Mouse (Mus musculus) thymus, adult 2 months (tissue): ENCODE measurements around the gene Il34. TPM values are rescaled to one million over a fixed set of nuclear protein-coding genes. Genes with fewer than 3 reads are reported as not detected.

Source experiments
- DNase-seq: peaks from one replicate; pipeline ENCODE4 v3.0.0; 2021
- H3K27ac ChIP-seq: fragments of 200-500 bp; 2 replicates; pipeline ENCODE4 v1.5.1; 2012; ENCODE audit warnings: low read length, control low read depth; ENCODE audit not compliant: control insufficient read depth, insufficient read depth
- H3K27me3 ChIP-seq: fragments of 200-500 bp; 2 replicates; pipeline ENCODE4 v1.6.1; 2012; ENCODE audit warnings: mild to moderate bottlenecking, low read length, moderate library complexity, mixed read lengths; ENCODE audit not compliant: control insufficient read depth, insufficient read depth
- H3K36me3 ChIP-seq: fragments of 200-500 bp; 2 replicates; pipeline ENCODE4 v1.6.1; 2012; ENCODE audit warnings: mild to moderate bottlenecking, low read length, moderate library complexity; ENCODE audit not compliant: control insufficient read depth, insufficient read depth
- H3K4me1 ChIP-seq: fragments of 200-500 bp; replicated peaks from 2 replicates; pipeline ENCODE4 v1.6.1; 2012; ENCODE audit warnings: low read length; ENCODE audit not compliant: control insufficient read depth, insufficient read depth
- H3K4me3 ChIP-seq: fragments of 200-500 bp; 2 replicates; pipeline ENCODE4 v1.5.1; 2012; ENCODE audit warnings: mild to moderate bottlenecking, low read length, control low read depth, moderate library complexity; ENCODE audit not compliant: control insufficient read depth, insufficient read depth
- CTCF ChIP-seq: fragments of 200-500 bp; IDR thresholded peaks from 2 replicates; pipeline ENCODE4 v1.5.1; 2012; ENCODE audit warnings: mild to moderate bottlenecking, control low read depth, low read length, moderate library complexity, borderline replicate concordance; ENCODE audit not compliant: control insufficient read depth, poor library complexity, insufficient read depth; ENCODE audit errors: extremely low read depth
- POLR2A ChIP-seq: fragments of 200-500 bp; IDR thresholded peaks from 2 replicates; pipeline ENCODE4 v1.6.1; 2012; ENCODE audit warnings: mild to moderate bottlenecking, low read length, control low read depth, moderate library complexity; ENCODE audit not compliant: control insufficient read depth, poor library complexity, insufficient read depth; ENCODE audit errors: extremely low read depth
- WGBS: fragments of 180-500 bp; shearing (Covaris S2); methylation state at CpG from one replicate; pipeline ENCODE4 v1.1.7; 2018; 5-methylcytosine and 5-hydroxymethylcytosine counted together
- polyA plus RNA-seq: library from polyadenylated mRNA; depleted of rRNA; stranded (reverse); fragments of >200 nt; gene quantifications from 2 replicates; pipeline ENCODE4 v1.2.3, GENCODE M21; 2012

Gene Il34
- polyA plus RNA-seq, 1 experiment: 29.3 TPM

DNA sequence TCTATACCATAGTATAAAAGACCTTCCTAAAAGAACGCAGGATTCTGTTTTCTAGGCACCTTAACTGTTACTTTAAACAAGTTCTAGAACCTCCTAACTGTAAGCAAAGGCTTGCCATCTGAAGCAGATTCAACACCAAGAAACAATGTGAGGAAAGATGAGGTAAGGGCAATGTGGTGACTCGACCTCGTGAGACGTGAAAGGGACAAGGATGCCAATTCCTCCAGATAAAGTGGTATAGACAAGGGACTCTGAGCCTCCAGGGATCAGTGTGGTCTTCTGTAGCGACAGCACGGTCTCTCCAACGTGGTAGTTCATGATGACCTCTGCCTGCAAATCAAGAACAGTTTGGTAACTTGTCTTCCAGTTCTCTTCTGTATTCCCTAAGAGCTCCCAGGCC, 6.1 kb upstream of the Il34 start:
- Histone ChIP-seq H3K27ac (no peak overlapping the region), H3K4me1 (peaks cover 12% of the 10 kb centered on the region), H3K4me3 (no peak overlapping the region), H3K36me3 (peaks cover 79% of the 10 kb centered on the region), H3K27me3 (no peaks in the 10 kb centered on the region)
- TF ChIP-seq CTCF (no peak), POLR2A (no peak)
- 94% methylated on average over 7 of the region's 7 CpGs for WGBS
- DNase-seq: no peak

DNA sequence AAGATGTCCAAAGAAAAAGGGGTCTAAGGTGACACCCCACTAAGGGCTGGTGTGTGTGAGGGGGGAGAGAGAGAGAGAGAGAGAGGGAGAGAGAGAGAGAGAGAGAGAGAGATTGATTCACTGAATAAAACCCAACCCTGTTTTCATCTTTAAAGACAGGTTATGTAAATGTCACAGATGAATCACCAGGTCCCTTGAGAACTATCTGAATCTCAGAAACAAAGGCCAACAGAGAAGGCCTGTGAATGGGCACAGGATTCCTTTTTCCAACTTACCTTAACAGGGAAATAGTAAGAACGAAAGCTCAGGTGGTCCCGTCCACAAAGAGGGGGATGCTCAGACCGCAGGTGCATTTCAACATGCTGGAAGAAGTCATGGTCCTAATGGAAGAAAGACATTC, 5.4 kb upstream of the Il34 start:
- Histone ChIP-seq H3K4me3 (no peak overlapping the region), H3K27ac (no peak overlapping the region), H3K36me3 (peaks cover 73% of the 10 kb centered on the region), H3K4me1 (peaks cover 17% of the 10 kb centered on the region), H3K27me3 (no peaks in the 10 kb centered on the region)
- TF ChIP-seq CTCF (no peak), POLR2A (no peak)
- 97% methylated on average over 3 of the region's 3 CpGs for WGBS
- DNase-seq: no peak

DNA sequence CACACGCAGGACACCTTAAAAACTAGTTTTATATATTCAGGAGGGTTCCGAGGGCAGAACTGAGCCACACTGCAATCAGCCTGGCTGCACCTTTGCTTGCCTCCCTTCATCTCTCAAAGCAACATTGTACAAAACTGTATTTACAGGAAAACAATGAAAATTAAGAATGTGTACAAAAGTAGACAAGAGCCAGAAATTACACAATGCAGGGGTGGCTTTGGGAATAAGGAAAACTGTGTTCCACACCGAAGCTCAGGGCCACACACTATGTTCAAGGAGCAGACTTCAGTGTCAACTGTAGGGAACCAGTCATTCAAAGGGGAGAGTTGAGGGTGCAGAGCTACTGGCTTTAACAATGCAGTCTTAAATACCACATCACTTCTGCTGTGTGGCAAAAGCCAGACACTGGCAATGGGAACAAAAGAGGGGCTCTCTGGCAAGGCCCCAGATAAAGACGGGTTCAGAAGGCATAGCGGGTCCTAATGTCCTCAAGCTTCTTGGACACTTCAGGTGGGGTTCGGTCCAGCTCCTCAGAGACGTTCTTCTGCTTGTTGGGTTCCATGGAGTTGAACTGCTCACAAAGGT, 4.8 kb upstream of the Il34 start:
- no peak for DNase-seq
- Histone ChIP-seq H3K4me1 (peaks cover 22% of the 10 kb centered on the region), H3K36me3 (peaks cover 67% of the 10 kb centered on the region), H3K27ac (no peak overlapping the region), H3K4me3 (no peak overlapping the region), H3K27me3 (no peaks in the 10 kb centered on the region)
- TF ChIP-seq POLR2A: no peak
- TF ChIP-seq CTCF: no peak
- 96% methylated on average over 7 of the region's 7 CpGs for WGBS

DNA sequence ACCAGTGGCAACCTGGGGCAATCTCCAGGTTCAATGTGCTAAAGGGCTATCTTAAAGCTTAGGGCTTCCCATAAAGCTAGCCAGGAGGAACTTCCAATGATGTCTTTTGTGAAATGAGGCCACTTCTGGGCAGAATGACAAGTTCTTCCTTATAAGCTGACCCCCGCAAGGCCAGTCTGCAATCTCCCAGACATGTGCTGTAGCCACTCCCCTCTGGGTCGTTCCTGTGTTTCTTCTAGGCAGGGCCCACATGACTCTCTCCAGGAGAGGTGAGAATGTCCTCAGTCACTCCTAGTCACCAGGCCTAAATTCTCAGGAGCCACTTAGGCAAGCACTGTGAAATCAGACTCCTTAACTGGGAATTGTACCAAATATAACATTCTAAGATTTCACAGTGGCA, 4.1 kb upstream of the Il34 start:
- Histone ChIP-seq H3K4me3 (no peak overlapping the region), H3K4me1 (peaks cover 27% of the 10 kb centered on the region), H3K27ac (no peak overlapping the region), H3K27me3 (no peaks in the 10 kb centered on the region), H3K36me3 (peaks cover 60% of the 10 kb centered on the region)
- TF ChIP-seq POLR2A: no peak
- no peak for TF ChIP-seq CTCF
- DNase-seq: no peak
- WGBS: 74% methylated on average over 2 of the region's 2 CpGs

DNA sequence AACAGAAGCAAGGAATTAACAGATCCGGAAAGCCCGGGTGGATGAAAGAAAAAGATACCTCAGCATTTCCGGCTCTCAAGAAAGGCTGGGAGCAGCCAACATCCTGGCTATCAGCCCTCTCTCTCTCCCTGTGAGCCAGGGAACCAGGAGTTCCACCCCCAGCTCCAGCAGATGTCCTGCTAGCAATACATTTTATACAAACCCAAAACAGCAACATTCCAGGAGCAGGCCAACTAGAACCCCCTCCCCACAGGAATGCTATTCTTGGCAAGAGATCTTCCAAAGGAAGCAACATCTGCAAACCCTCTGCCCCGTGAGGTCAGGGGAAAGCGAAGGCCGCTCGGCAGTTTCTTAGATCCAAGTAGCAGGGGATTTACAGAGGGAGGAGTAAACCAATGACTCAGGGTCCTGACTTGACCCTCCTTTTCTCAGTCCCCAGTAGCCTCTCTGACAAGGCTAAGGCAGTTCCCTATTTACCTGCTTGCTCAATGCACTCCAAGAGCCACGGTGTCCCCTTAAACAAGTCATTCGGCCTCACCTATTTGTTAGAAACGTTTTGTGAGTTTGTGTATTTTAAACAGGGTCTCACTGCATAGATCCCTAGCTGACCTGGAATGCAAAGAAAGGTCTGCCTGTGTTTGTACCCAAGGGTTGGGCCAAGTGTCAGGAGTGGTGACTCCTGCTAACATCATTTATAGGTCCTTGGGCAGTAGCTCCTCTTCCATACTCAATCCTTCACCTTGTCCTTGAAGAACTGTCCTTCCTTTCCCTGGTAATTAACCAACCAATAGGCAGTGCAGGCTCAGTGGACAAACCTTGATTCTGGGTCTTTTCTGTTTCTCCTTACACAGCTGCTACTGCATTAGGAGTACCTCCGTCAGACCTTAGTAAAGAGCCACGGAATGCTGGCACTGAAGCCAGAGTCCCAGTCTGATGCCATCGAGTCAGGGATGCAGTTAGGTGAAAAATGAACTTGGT, 3.1 kb upstream of the Il34 start:
- no peak for DNase-seq
- Histone ChIP-seq H3K4me3 (no peak overlapping the region), H3K4me1 (peaks cover 36% of the 10 kb centered on the region), H3K36me3 (peaks cover 49% of the 10 kb centered on the region), H3K27me3 (no peaks in the 10 kb centered on the region), H3K27ac (no peak overlapping the region)
- TF ChIP-seq POLR2A (no peak), CTCF (no peak)
- 87% methylated on average over 13 of the region's 13 CpGs for WGBS

DNA sequence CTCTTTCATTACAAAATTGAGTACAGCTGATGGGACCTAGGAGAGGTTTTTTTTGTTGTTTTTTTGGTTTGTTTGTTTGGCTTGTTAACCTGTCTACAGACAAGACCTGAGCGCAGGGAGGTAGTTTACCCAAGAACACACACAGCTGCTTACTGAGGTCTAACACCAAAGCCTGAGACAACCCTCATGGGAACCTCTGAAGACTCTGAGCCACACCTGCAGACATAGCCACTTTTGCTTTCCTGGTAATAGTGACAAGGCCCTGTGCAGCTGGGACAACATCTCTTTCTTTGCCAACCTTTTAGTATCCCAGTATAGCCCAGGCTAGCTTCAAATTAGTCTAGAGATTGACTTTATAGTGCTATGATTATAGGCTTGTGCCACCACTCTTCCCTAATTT, 422 bp upstream of the Il34 start:
- Histone ChIP-seq H3K4me1 (peaks cover 49% of the 10 kb centered on the region), H3K4me3 (no peak overlapping the region), H3K27me3 (no peaks in the 10 kb centered on the region), H3K36me3 (peaks cover 23% of the 10 kb centered on the region), H3K27ac (peak overlapping the region; percentile 80)
- 21% methylated on average over 1 of the region's 1 CpGs for WGBS
- TF ChIP-seq POLR2A (no peak), CTCF (no peak)
- peak; percentile 25 for DNase-seq
